Mouse (Mus musculus) skeletal muscle tissue, postnatal 0 days (tissue): Measurements from ENCODE around the gene Gm49378. TPM values are rescaled to one million over a fixed set of nuclear protein-coding genes. Genes with fewer than 3 reads are reported as not detected.

ENCODE experiments used
- polyA plus RNA-seq: library from polyadenylated mRNA; unstranded; fragments of >200 nt; fragmentation: Nextera tagmentation; extraction: Ambion mirVana; gene quantifications from 2 replicates; pipeline ENCODE4 v1.2.1, GENCODE M21; 2015

The Gm49378 gene
- 1.3 and 2.0 TPM in 2 replicates for polyA plus RNA-seq

GRCm38 (mm10) chr14:55637795-55638194 is at the start of gene Gm49378:
Gene Gm49378, minus strand, starts transcription at chr14:55637895.

GRCm38 (mm10) chr14:55681160-55682117 is 43.7 kb upstream of the Gm49378 start, which contains the start of gene Tinf2:
Gene Tinf2, minus strand, starts transcription at chr14:55681820.

DNA sequence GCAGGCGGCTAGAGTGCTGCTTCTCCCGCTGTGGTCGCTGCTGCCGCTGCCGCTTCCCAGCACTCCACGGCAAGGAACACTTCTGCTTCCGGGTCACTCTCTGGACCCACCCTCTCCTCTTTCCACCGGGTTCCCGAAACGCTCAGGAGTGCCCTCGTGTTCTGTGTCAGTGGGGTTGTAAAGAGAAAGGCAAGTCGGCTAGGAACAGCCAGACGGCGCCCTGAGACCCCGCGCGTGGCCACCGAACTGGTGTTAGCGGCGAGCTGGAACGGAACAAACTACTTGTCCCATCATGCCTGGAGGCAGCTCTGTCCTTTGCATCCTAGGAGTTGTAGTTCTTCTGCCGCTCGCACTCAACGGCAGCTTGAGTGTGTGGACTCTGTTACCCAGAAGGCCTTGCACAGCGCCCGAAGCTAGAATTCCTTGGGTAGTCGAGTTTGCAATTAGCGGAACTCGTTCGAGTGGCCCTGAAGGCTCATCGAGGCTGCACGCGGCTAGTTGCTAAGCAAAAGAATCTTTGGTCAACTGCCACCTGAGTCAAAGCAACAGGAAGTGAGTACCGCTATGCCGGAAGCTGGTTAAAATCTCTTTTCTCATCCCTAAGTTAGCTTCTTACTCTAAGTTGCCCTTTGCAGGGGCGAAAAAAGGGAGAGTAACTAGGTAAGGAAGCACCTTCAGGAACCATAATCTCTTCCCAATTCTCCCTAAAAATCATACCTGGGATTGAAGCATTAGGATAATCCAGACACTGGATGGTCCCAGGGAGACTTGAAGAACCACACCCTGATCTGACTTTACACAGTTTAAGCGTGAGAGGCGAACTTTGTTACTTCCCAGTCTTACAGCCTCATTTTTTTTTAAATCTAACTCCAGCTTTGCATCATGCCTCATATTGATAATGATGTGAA is 34.4 kb upstream of the Gm49378 start, which contains the start of the genes Gmpr2 and Nedd8:
TSS of gene Gmpr2 (plus strand) at position 109 of the 908 bp plus-strand sequence.
TSS of gene Nedd8 (minus strand) at position 292 of the 908 bp plus-strand sequence.

DNA sequence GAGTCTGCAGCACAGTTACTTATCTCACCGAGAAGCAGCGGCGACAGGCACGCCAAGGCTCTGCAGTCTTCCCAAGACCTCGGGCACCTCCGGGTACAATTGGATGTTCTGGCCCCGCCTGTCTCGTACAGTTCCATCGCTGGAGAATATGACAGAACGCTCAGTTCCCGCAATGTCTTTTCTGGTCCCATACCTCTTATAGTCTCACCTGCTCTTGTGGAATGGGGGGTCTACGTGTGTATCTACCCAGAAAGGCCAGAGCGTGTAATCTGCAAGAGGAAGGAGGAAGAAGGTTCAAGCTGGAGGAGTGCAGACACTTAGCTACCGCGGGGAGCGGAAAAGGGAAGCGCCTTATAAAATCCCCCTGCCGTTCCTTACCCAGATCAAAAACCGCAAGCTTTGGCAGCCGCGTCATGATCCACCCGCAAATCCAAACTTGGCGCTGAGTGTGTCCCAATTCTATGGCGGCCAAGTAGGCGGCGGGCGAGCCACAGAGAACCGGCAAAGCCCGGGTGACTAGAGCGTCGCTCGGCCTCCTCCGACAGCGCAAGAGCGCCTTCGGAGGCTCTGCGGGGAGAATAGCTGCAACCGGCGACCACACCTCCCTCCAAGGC is 22.4 kb upstream of the Gm49378 start, which contains the start of gene Mdp1:
TSS of gene Mdp1 (minus strand) at position 549 of the 614 bp plus-strand sequence.

GRCm38 (mm10) chr14:55649884-55650283 is 12.2 kb upstream of the Gm49378 start, which contains the start of gene Tssk4:
Gene Tssk4, plus strand, starts transcription at chr14:55650184.

GRCm38 (mm10) chr14:55643060-55643907 is 5.6 kb upstream of the Gm49378 start, which contains the start of gene Tm9sf1:
Gene Tm9sf1, minus strand, starts transcription at chr14:55643806.

GRCm38 (mm10) chr14:55635523-55636007 is 2.1 kb downstream of the Gm49378 start, which contains the start of gene Ipo4:
Gene Ipo4, minus strand, starts transcription at chr14:55635957.

DNA sequence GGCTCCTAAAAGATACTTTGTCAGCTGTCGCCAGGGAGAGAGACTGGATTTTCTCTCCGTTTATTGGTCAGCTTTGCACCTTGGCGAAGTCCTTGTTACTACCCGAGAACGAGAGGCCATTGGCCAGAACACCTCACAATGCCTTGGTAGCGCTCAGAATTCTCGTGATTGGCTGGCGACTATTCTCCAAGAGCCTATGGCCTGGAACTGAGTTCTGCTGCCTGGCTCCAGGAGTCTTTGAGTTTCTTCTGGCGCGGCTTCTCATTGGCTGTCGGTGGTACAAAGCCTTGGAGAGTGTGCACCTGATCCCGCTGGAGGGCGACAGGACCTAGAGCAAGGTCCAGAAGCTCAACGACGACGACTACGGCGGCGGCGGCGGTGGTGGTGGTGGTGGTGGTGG is 19.9 kb downstream of the Gm49378 start, which contains the start of gene Rec8:
TSS of gene Rec8 (plus strand) at position 216 of the 400 bp plus-strand sequence.

GRCm38 (mm10) chr14:55603271-55603632 is 34.4 kb downstream of the Gm49378 start, which contains the start of gene Irf9:
Gene Irf9, plus strand, starts transcription at chr14:55603571.

GRCm38 (mm10) chr14:55591331-55591891 is 46.3 kb downstream of the Gm49378 start, which contains the start of gene Rnf31:
Gene Rnf31, plus strand, starts transcription at chr14:55591708.

DNA sequence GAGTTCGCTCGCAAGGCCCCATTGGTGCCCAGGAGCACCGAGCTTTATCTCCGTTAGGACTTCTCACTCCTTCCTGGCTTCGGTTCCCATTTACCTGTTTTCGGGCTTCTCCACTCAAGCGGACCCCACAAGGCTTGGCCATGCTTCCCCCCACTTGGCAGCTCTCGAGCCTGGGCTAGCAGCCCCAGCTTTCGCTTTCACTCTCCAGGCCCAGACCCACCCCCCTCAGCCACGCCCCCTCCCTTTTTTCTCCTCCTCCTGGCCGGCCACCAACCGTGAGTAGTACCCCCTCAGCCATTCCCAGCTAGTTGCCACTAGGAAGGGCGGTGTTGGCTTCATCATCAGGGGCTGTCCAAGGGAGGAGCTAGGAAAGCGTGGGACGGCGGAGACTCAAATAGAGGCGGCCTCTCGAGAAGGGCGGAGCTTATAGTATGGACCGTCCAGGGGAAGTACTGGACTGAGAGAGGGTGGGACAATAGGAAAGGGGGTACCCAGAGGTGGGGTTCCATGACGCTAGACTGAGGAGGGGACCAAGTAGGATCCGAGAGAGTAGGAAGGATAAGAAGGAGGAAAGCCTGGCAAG is 46.9 kb downstream of the Gm49378 start, which contains the start of gene Psme2:
TSS of gene Psme2 (minus strand) at position 366 of the 583 bp plus-strand sequence.

DNA sequence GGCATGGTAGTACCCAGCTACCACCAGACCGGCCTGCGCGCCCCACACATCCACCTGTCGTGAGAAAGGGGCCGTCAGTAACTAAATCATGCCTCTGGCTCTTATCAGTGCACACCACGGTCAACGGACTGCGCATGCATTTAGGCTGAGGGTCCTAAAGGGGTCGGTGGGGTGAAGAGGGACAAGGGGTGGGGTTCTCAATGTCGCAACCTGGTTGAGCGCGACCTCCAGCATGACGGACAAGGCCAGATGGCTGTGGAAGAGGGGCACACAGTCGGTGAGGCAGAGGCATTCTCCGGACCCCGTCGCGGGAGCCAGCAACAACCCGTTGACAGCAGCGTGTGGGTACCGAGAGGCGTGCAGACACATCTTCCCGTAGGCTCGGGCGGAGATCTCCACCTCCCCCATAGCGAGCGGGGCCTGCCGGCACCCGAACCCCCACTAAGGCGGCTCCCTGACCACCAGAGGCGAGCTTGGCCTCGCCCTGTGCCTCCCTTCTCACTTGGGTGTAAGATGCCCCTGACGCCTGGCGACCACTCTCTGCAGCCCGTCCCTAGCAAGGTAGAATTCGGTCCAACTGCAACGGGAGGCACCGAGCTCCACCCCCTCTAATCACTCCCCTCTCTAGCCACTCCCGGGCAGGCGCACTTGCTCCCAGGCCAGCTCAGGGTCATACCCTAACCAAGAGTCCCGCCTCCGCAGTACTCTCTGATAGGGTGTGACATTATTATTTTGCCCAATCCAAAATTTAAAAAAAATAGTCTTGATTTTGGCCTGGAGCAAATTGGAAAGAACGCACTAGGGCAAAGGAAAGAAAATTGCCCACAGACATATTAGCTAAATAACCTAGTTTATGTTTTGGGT is 52.8 kb downstream of the Gm49378 start, which contains the start of gene Emc9:
TSS of gene Emc9 (minus strand) at position 601 of the 864 bp plus-strand sequence.

Other genes with a start within 250 kb of the Gm49378 start
- gene Dhrs4, start 159.1 kb downstream of the Gm49378 start, polyA plus RNA-seq: 21.7 and 34.9 TPM in 2 replicates
- gene Carmil3, start 147.2 kb downstream of the Gm49378 start, polyA plus RNA-seq: 0.44 and 0.66 TPM in 2 replicates
- gene Cpne6, start 127.5 kb downstream of the Gm49378 start, polyA plus RNA-seq: not detected in 2 replicates
- not detected in 2 replicates for gene Nrl, start 112.9 kb downstream of the Gm49378 start, polyA plus RNA-seq
- gene Pck2, start 97.6 kb downstream of the Gm49378 start, polyA plus RNA-seq: 15.8 and 17.4 TPM in 2 replicates
- gene Dcaf11, start 77.9 kb downstream of the Gm49378 start, polyA plus RNA-seq: 45.2 and 45.3 TPM in 2 replicates
- 1.2 and 1.5 TPM in 2 replicates for gene A730061H03Rik, start 77.5 kb downstream of the Gm49378 start, polyA plus RNA-seq
- 342 and 394 TPM in 2 replicates for gene Fitm1, start 62.3 kb downstream of the Gm49378 start, polyA plus RNA-seq
- 88.6 and 106 TPM in 2 replicates for gene Psme1, start 59.8 kb downstream of the Gm49378 start, polyA plus RNA-seq
- gene Emc9, start 52.6 kb downstream of the Gm49378 start, polyA plus RNA-seq: 63.2 and 67.4 TPM in 2 replicates
- gene Psme2, start 46.8 kb downstream of the Gm49378 start, polyA plus RNA-seq: 186 and 262 TPM in 2 replicates
- 10.3 and 13.4 TPM in 2 replicates for gene Rnf31, start 46.2 kb downstream of the Gm49378 start, polyA plus RNA-seq
- gene Irf9, start 34.3 kb downstream of the Gm49378 start, polyA plus RNA-seq: 11.4 and 12.2 TPM in 2 replicates
- gene Rec8, start 19.9 kb downstream of the Gm49378 start, polyA plus RNA-seq: 1.8 and 1.9 TPM in 2 replicates
- gene Ipo4, start 1.9 kb downstream of the Gm49378 start, polyA plus RNA-seq: 52.7 and 61.0 TPM in 2 replicates
- gene Tm9sf1, start 5.9 kb upstream of the Gm49378 start, polyA plus RNA-seq: 48.0 and 52.2 TPM in 2 replicates
- gene Tssk4, start 12.3 kb upstream of the Gm49378 start, polyA plus RNA-seq: 0.24 and 0.32 TPM in 2 replicates
- 29.8 and 35.3 TPM in 2 replicates for gene Mdp1, start 22.6 kb upstream of the Gm49378 start, polyA plus RNA-seq
- gene Gmpr2, start 34.0 kb upstream of the Gm49378 start, polyA plus RNA-seq: 15.1 and 16.5 TPM in 2 replicates
- 356 and 376 TPM in 2 replicates for gene Nedd8, start 34.2 kb upstream of the Gm49378 start, polyA plus RNA-seq
- gene Tinf2, start 43.9 kb upstream of the Gm49378 start, polyA plus RNA-seq: 14.2 and 15.0 TPM in 2 replicates
- gene Tgm1, start 76.0 kb upstream of the Gm49378 start, polyA plus RNA-seq: 0.35 and 1.9 TPM in 2 replicates
- 12.8 and 13.3 TPM in 2 replicates for gene Rabggta, start 84.4 kb upstream of the Gm49378 start, polyA plus RNA-seq
- 41.5 and 50.2 TPM in 2 replicates for gene Dhrs1, start 107.8 kb upstream of the Gm49378 start, polyA plus RNA-seq
- gene Nop9, start 107.8 kb upstream of the Gm49378 start, polyA plus RNA-seq: 14.6 and 17.5 TPM in 2 replicates
- gene Cideb, start 120.6 kb upstream of the Gm49378 start, polyA plus RNA-seq: 0.11 and 0.12 TPM in 2 replicates
- gene Ltb4r2, start 123.5 kb upstream of the Gm49378 start, polyA plus RNA-seq: 0.23 and 0.41 TPM in 2 replicates
- gene Ltb4r1, start 128.1 kb upstream of the Gm49378 start, polyA plus RNA-seq: 0.21 and 0.61 TPM in 2 replicates
- gene Adcy4, start 146.2 kb upstream of the Gm49378 start, polyA plus RNA-seq: 5.0 and 5.7 TPM in 2 replicates
- 6.7 and 11.8 TPM in 2 replicates for gene Ripk3, start 151.0 kb upstream of the Gm49378 start, polyA plus RNA-seq
- 10.9 and 11.6 TPM in 2 replicates for gene Nfatc4, start 185.2 kb upstream of the Gm49378 start, polyA plus RNA-seq
- gene Nynrin, start 216.1 kb upstream of the Gm49378 start, polyA plus RNA-seq: 3.1 and 3.3 TPM in 2 replicates
- 0.21 and 0.28 TPM in 2 replicates for gene Cbln3, start 246.5 kb upstream of the Gm49378 start, polyA plus RNA-seq
- gene Khnyn, start 247.1 kb upstream of the Gm49378 start, polyA plus RNA-seq: 6.2 and 7.7 TPM in 2 replicates